12 mouse cellular contexts compared by ENCODE assay signal in the genomic region with DNA sequence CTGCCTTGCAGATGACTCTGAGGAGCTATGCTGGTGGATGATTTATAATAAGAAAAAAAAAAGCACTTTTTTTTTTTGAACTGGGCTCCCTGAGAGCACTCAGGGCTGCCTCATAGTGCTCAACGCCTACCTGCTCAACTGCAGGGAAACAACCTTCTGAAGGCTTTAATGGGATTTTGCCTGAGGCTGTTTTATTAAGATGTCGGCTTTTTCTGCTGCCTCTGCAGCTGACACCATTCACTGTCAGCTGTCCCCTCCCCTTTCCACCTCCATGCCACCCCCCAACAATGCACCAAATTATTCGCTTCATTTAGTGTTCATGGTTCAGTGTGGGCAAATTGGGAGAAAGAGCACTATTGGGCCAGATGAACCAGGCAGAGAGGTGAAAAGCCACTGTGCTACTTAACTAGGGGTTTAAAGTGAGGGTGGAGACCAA.
DNase-seq lines count a peak whose midpoint lies in the region; ATAC-seq lines count a peak whose summit lies in the region.
"Had no signal": no experiment of that assay in that cellular context is flagged by ENCODE, and none has a peak within 500 bp of the region (broad histone marks: within the 10 kb centered on the region; RNA-seq: fewer than 3 reads in every experiment).

No protein-coding gene starts in this region.

- H3K27me3 ChIP-seq in forebrain, embryonic 15.5 days, result no peaks in the 10 kb centered on the region
- no peaks in the 10 kb centered on the region for H3K27me3 ChIP-seq in midbrain, embryonic 11.5 days (ENCODE audit: control insufficient read depth, insufficient read depth, low read length)
- H3K27me3 ChIP-seq in neural tube, embryonic 15.5 days (replicated peaks), result no peaks in the 10 kb centered on the region
- H3K27me3 ChIP-seq: CH12.LX; liver, embryonic 13.5 days had no signal

- H3K27ac ChIP-seq in forebrain, embryonic 15.5 days (replicated peaks), result no peak overlapping the region; the same call in 1 of the 2 replicates
- peak overlapping the region; percentile 25; the same call in 1 of the 2 replicates for H3K27ac ChIP-seq in midbrain, embryonic 11.5 days (ENCODE audit: low read depth, low read length)
- no peak overlapping the region for H3K27ac ChIP-seq in neural tube, embryonic 15.5 days (replicated peaks)
- H3K27ac ChIP-seq: liver, embryonic 13.5 days; macrophage had no signal

- 6% methylated on average over 3 of the region's 3 CpGs for WGBS in forebrain, embryonic 15.5 days
- WGBS in midbrain, embryonic 11.5 days, result 16% methylated on average over 3 of the region's 3 CpGs
- WGBS in neural tube, embryonic 15.5 days, result 9% methylated on average over 3 of the region's 3 CpGs

- DNase-seq in embryo, embryonic 9.5 days (ENCODE audit: extremely low spot score), result peak; percentile 48
- DNase-seq in midbrain, embryonic 11.5 days (ENCODE audit: low spot score, missing footprints), result peak; percentile 82
- DNase-seq in T-cell, adult 2 months (ENCODE audit: low spot score), result no peak
- DNase-seq in liver, result no peak
- DNase-seq in ovary, postnatal 36 days (ENCODE audit: low spot score), result no peak
- DNase-seq: adrenal gland, postnatal 25 days; cerebellum, adult 18-20 months; liver, embryonic 13.5 days had no signal

- H3K9me3 ChIP-seq in forebrain, embryonic 15.5 days, result no peaks in the 10 kb centered on the region
- H3K9me3 ChIP-seq in midbrain, embryonic 11.5 days (ENCODE audit: control insufficient read depth, low read length), result no peaks in the 10 kb centered on the region
- H3K9me3 ChIP-seq in neural tube, embryonic 15.5 days (replicated peaks), result no peaks in the 10 kb centered on the region
- H3K9me3 ChIP-seq: liver, embryonic 13.5 days had no signal

- H3K4me3 ChIP-seq in forebrain, embryonic 15.5 days, result no peak overlapping the region
- H3K4me3 ChIP-seq in midbrain, embryonic 11.5 days (ENCODE audit: low read depth, low read length), result no peak overlapping the region
- H3K4me3 ChIP-seq in neural tube, embryonic 15.5 days (replicated peaks), result no peak overlapping the region
- H3K4me3 ChIP-seq: liver, embryonic 13.5 days had no signal

- no peaks in the 10 kb centered on the region for H3K36me3 ChIP-seq in forebrain, embryonic 15.5 days
- H3K36me3 ChIP-seq in midbrain, embryonic 11.5 days (ENCODE audit: control insufficient read depth, insufficient read depth, low read length), result no peaks in the 10 kb centered on the region
- H3K36me3 ChIP-seq in neural tube, embryonic 15.5 days, result no peaks in the 10 kb centered on the region
- H3K36me3 ChIP-seq: liver, embryonic 13.5 days had no signal

- ATAC-seq in forebrain, embryonic 15.5 days (replicated peaks), result peak; percentile 60
- peak; percentile 89 for ATAC-seq in midbrain, embryonic 11.5 days (ENCODE audit: low FRiP score)
- peak; percentile 8; the same call in 1 of the 2 replicates for ATAC-seq in neural tube, embryonic 15.5 days (ENCODE audit: low FRiP score)

- no peak overlapping the region for H3K4me2 ChIP-seq in forebrain, embryonic 15.5 days (replicated peaks)
- no peak overlapping the region for H3K4me2 ChIP-seq in midbrain, embryonic 11.5 days
- H3K4me2 ChIP-seq in neural tube, embryonic 15.5 days, result no peak overlapping the region
- H3K4me2 ChIP-seq: liver, embryonic 13.5 days had no signal

- H3K9ac ChIP-seq in forebrain, embryonic 15.5 days (replicated peaks), result no peak overlapping the region
- H3K9ac ChIP-seq in midbrain, embryonic 11.5 days (ENCODE audit: low read length), result no peak overlapping the region
- no peak overlapping the region for H3K9ac ChIP-seq in neural tube, embryonic 15.5 days (replicated peaks)
- H3K9ac ChIP-seq: liver, embryonic 13.5 days had no signal

- H3K4me1 ChIP-seq in forebrain, embryonic 15.5 days, result peaks cover 7% of the 10 kb centered on the region; the same call in 1 of the 2 replicates
- peaks cover 12% of the 10 kb centered on the region for H3K4me1 ChIP-seq in midbrain, embryonic 11.5 days (ENCODE audit: control insufficient read depth, insufficient read depth, low read length)
- H3K4me1 ChIP-seq in neural tube, embryonic 15.5 days, result peaks cover 8% of the 10 kb centered on the region; the same call in 1 of the 2 replicates
- H3K4me1 ChIP-seq: liver, embryonic 13.5 days had no signal

Comparison
In these comparisons a context has a peak if more than half of its experiments do, and no peak if none do; other contexts are left out.
1. DNase-seq: peak in embryo, embryonic 9.5 days (single experiment) and midbrain, embryonic 11.5 days (single experiment); none in T-cell, adult 2 months (single experiment), liver (single experiment) and ovary, postnatal 36 days (single experiment).
2. ATAC-seq: peak in every context shown above with its lines; median percentile 89 in midbrain, embryonic 11.5 days; 60 in forebrain, embryonic 15.5 days; 8 in neural tube, embryonic 15.5 days.